Mouse (Mus musculus): ENCODE results near the gene Sept1. TPM values are rescaled to one million over a fixed set of nuclear protein-coding genes. Genes with fewer than 3 reads are reported as not detected.

Gene Sept1
- polyA plus RNA-seq, 1 experiment, result 280 TPM

GRCm38 (mm10) chr7:127231376-127231775 is 1.6 kb downstream of the Sept1 start:
- WGBS, result 41% methylated on average over 3 of the region's 3 CpGs
- no peak overlapping the region for H3K27ac ChIP-seq (ENCODE audit: insufficient read depth, low read length)
- no peak overlapping the region for H3K4me3 ChIP-seq (ENCODE audit: extremely low read depth, insufficient read depth, insufficient read length)
- H3K36me3 ChIP-seq (ENCODE audit: control insufficient read depth, insufficient read depth, low read length), result peaks cover 12% of the 10 kb centered on the region
- H3K4me1 ChIP-seq (ENCODE audit: control insufficient read depth, insufficient read depth, insufficient read length), result peaks cover 7% of the 10 kb centered on the region; the same call in 1 of the 2 replicates
- TF ChIP-seq CTCF (IDR thresholded peaks at IDR 0.05; ENCODE audit: extremely low read depth, insufficient read depth, insufficient read length, insufficient replicate concordance) (no peak), POLR2A (IDR thresholded peaks at IDR 0.05; ENCODE audit: low read depth, low read length) (no peak)
- no peaks in the 10 kb centered on the region for H3K27me3 ChIP-seq (ENCODE audit: control insufficient read depth, insufficient read depth, low read length)
- no peak for DNase-seq (ENCODE audit: low read depth in 1 of 2, low spot score in 2 of 2)

GRCm38 (mm10) chr7:127228615-127229303 is 4.2 kb downstream of the Sept1 start:
- Histone ChIP-seq H3K27me3 (ENCODE audit: control insufficient read depth, insufficient read depth, low read length) (no peaks in the 10 kb centered on the region), H3K4me3 (ENCODE audit: extremely low read depth, insufficient read depth, insufficient read length) (no peak overlapping the region), H3K36me3 (ENCODE audit: control insufficient read depth, insufficient read depth, low read length) (no peaks in the 10 kb centered on the region), H3K27ac (ENCODE audit: insufficient read depth, low read length) (0 out of 2 replicates have a peak overlapping the region, but pooled peaks have one; percentile 28), H3K4me1 (ENCODE audit: control insufficient read depth, insufficient read depth, insufficient read length) (peaks cover 7% of the 10 kb centered on the region; the same call in 1 of the 2 replicates)
- DNase-seq (ENCODE audit: low read depth in 1 of 2, low spot score in 2 of 2), result peak; percentile 77 to 84
- peak; percentile 84; the same call in 1 of the 2 replicates for TF ChIP-seq CTCF (IDR thresholded peaks at IDR 0.05; ENCODE audit: extremely low read depth, insufficient read depth, insufficient read length, insufficient replicate concordance)
- TF ChIP-seq POLR2A (IDR thresholded peaks at IDR 0.05; ENCODE audit: low read depth, low read length), result no peak
- WGBS, result 47% methylated on average over 4 of the region's 4 CpGs

- DNase-seq (ENCODE audit: low read depth in 1 of 2, low spot score in 2 of 2), result no peak
- TF ChIP-seq CTCF (IDR thresholded peaks at IDR 0.05; ENCODE audit: extremely low read depth, insufficient read depth, insufficient read length, insufficient replicate concordance) (no peak), POLR2A (IDR thresholded peaks at IDR 0.05; ENCODE audit: low read depth, low read length) (no peak)
- Histone ChIP-seq H3K27ac (ENCODE audit: insufficient read depth, low read length) (no peak overlapping the region), H3K36me3 (ENCODE audit: control insufficient read depth, insufficient read depth, low read length) (no peaks in the 10 kb centered on the region), H3K4me1 (ENCODE audit: control insufficient read depth, insufficient read depth, insufficient read length) (no peaks in the 10 kb centered on the region; the same call in 1 of the 2 replicates), H3K4me3 (ENCODE audit: extremely low read depth, insufficient read depth, insufficient read length) (no peak overlapping the region), H3K27me3 (ENCODE audit: control insufficient read depth, insufficient read depth, low read length) (no peaks in the 10 kb centered on the region)
- WGBS, result 85% methylated on average over 11 of the region's 11 CpGs
These were observed 7.6 kb downstream of the Sept1 start for GRCm38 (mm10) chr7:127225147-127225995.

GRCm38 (mm10) chr7:127224616-127225015 is 8.3 kb downstream of the Sept1 start:
- no peak for DNase-seq (ENCODE audit: low read depth in 1 of 2, low spot score in 2 of 2)
- Histone ChIP-seq H3K4me3 (ENCODE audit: extremely low read depth, insufficient read depth, insufficient read length) (no peak overlapping the region), H3K4me1 (ENCODE audit: control insufficient read depth, insufficient read depth, insufficient read length) (peaks cover 2% of the 10 kb centered on the region; the same call in 1 of the 2 replicates), H3K36me3 (ENCODE audit: control insufficient read depth, insufficient read depth, low read length) (no peaks in the 10 kb centered on the region), H3K27me3 (ENCODE audit: control insufficient read depth, insufficient read depth, low read length) (no peaks in the 10 kb centered on the region), H3K27ac (ENCODE audit: insufficient read depth, low read length) (no peak overlapping the region)
- WGBS, result 92% methylated on average over 6 of the region's 6 CpGs
- TF ChIP-seq POLR2A (IDR thresholded peaks at IDR 0.05; ENCODE audit: low read depth, low read length) (no peak), CTCF (IDR thresholded peaks at IDR 0.05; ENCODE audit: extremely low read depth, insufficient read depth, insufficient read length, insufficient replicate concordance) (no peak)

GRCm38 (mm10) chr7:127223515-127224478 is 9.1 kb downstream of the Sept1 start:
- H3K4me3 ChIP-seq (ENCODE audit: extremely low read depth, insufficient read depth, insufficient read length), result no peak overlapping the region
- H3K36me3 ChIP-seq (ENCODE audit: control insufficient read depth, insufficient read depth, low read length), result no peaks in the 10 kb centered on the region
- no peak for DNase-seq (ENCODE audit: low read depth in 1 of 2, low spot score in 2 of 2)
- TF ChIP-seq POLR2A (IDR thresholded peaks at IDR 0.05; ENCODE audit: low read depth, low read length), result no peak
- no peak for TF ChIP-seq CTCF (IDR thresholded peaks at IDR 0.05; ENCODE audit: extremely low read depth, insufficient read depth, insufficient read length, insufficient replicate concordance)
- H3K4me1 ChIP-seq (ENCODE audit: control insufficient read depth, insufficient read depth, insufficient read length), result peaks cover 7% of the 10 kb centered on the region; the same call in 1 of the 2 replicates
- no peak overlapping the region for H3K27ac ChIP-seq (ENCODE audit: insufficient read depth, low read length)
- 90% methylated on average over 6 of the region's 6 CpGs for WGBS
- no peaks in the 10 kb centered on the region for H3K27me3 ChIP-seq (ENCODE audit: control insufficient read depth, insufficient read depth, low read length)

DNA sequence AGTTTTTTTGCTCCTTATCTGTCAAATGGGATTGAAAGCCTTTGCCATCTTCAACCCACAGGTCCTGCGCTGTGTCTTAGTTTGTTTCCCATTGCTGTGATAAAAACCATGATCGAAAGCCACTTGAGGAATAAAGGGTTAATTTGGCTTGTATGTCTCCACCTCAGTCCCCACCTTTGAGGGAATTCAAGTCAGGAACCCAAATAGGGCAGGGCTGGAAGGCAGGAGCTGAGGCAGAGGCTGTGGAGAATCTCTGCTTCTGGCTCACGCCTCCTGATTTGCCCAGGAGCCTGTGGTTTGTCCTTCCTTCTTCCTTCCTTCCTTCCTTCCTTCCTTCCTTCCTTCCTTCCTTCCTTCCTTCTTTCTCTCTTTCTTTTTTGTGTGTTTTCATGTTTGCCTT is 9.8 kb downstream of the Sept1 start:
- no peak overlapping the region for H3K27ac ChIP-seq (ENCODE audit: insufficient read depth, low read length)
- TF ChIP-seq POLR2A (IDR thresholded peaks at IDR 0.05; ENCODE audit: low read depth, low read length) (no peak), CTCF (IDR thresholded peaks at IDR 0.05; ENCODE audit: extremely low read depth, insufficient read depth, insufficient read length, insufficient replicate concordance) (no peak)

More for the DNA sequence above, 9.8 kb downstream of the Sept1 start:
- 91% methylated on average over 3 of the region's 3 CpGs for WGBS
- Histone ChIP-seq H3K4me3 (ENCODE audit: extremely low read depth, insufficient read depth, insufficient read length) (no peak overlapping the region), H3K27me3 (ENCODE audit: control insufficient read depth, insufficient read depth, low read length) (no peaks in the 10 kb centered on the region), H3K4me1 (ENCODE audit: control insufficient read depth, insufficient read depth, insufficient read length) (peaks cover 11% of the 10 kb centered on the region; the same call in 1 of the 2 replicates), H3K36me3 (ENCODE audit: control insufficient read depth, insufficient read depth, low read length) (no peaks in the 10 kb centered on the region)
- no peak for DNase-seq (ENCODE audit: low read depth in 1 of 2, low spot score in 2 of 2)

Data from spleen, adult 2 months (tissue).